Mouse (Mus musculus): ENCODE results near the gene Hhatl. TPM values are rescaled to one million over a fixed set of nuclear protein-coding genes. Genes with fewer than 3 reads are reported as not detected.

The Hhatl gene
- polyA plus RNA-seq, 1 experiment from 2014 or later = 2.1 TPM

- 60% methylated on average over 3 of the region's 3 CpGs for WGBS
- Histone ChIP-seq H3K27me3 (replicated peaks; ENCODE audit: control insufficient read depth, insufficient read depth, low read length) (no peaks in the 10 kb centered on the region), H3K9ac (ENCODE audit: low read depth, low read length) (no peak overlapping the region), H3K36me3 (ENCODE audit: control insufficient read depth, insufficient read depth, low read length) (peaks cover 12% of the 10 kb centered on the region), H3K9me3 (ENCODE audit: control insufficient read depth, low read length) (no peaks in the 10 kb centered on the region), H3K4me2 (ENCODE audit: low read depth, low read length) (no peak overlapping the region), H3K4me1 (ENCODE audit: control insufficient read depth, insufficient read depth, low read length) (peaks cover 31% of the 10 kb centered on the region), H3K27ac (ENCODE audit: low read length) (no peak overlapping the region), H3K4me3 (ENCODE audit: low read length) (no peak overlapping the region)
- no peak for ATAC-seq
Observed at GRCm38 (mm10) chr9:121757432-121757831, 34.9 kb downstream of the Hhatl start.

GRCm38 (mm10) chr9:121756785-121757184 is 35.5 kb downstream of the Hhatl start:
- ATAC-seq = no peak
- peaks cover 13% of the 10 kb centered on the region for H3K36me3 ChIP-seq (ENCODE audit: control insufficient read depth, insufficient read depth, low read length)
- no peak overlapping the region for H3K4me2 ChIP-seq (ENCODE audit: low read depth, low read length)
- peaks cover 29% of the 10 kb centered on the region for H3K4me1 ChIP-seq (ENCODE audit: control insufficient read depth, insufficient read depth, low read length)
- no peak overlapping the region for H3K4me3 ChIP-seq (ENCODE audit: low read length)
- whole genome bisulfite sequencing = 78% methylated on average over 3 of the region's 3 CpGs
- H3K27ac ChIP-seq (ENCODE audit: low read length) = no peak overlapping the region
- H3K27me3 ChIP-seq (replicated peaks; ENCODE audit: control insufficient read depth, insufficient read depth, low read length) = no peaks in the 10 kb centered on the region
- no peak overlapping the region for H3K9ac ChIP-seq (ENCODE audit: low read depth, low read length)
- H3K9me3 ChIP-seq (ENCODE audit: control insufficient read depth, low read length) = no peaks in the 10 kb centered on the region

GRCm38 (mm10) chr9:121754624-121755023 is 37.7 kb downstream of the Hhatl start:
- Histone ChIP-seq H3K9ac (ENCODE audit: low read depth, low read length) (no peak overlapping the region), H3K4me2 (ENCODE audit: low read depth, low read length) (no peak overlapping the region), H3K36me3 (ENCODE audit: control insufficient read depth, insufficient read depth, low read length) (peaks cover 28% of the 10 kb centered on the region), H3K27ac (ENCODE audit: low read length) (no peak overlapping the region), H3K4me3 (ENCODE audit: low read length) (no peak overlapping the region), H3K27me3 (replicated peaks; ENCODE audit: control insufficient read depth, insufficient read depth, low read length) (no peaks in the 10 kb centered on the region), H3K9me3 (ENCODE audit: control insufficient read depth, low read length) (no peaks in the 10 kb centered on the region), H3K4me1 (ENCODE audit: control insufficient read depth, insufficient read depth, low read length) (peaks cover 15% of the 10 kb centered on the region)
- 80% methylated on average over 3 of the region's 3 CpGs for WGBS
- no peak for ATAC-seq

GRCm38 (mm10) chr9:121752774-121753173 is 39.5 kb downstream of the Hhatl start:
- Histone ChIP-seq H3K4me1 (ENCODE audit: control insufficient read depth, insufficient read depth, low read length) (no peaks in the 10 kb centered on the region), H3K4me3 (ENCODE audit: low read length) (no peak overlapping the region), H3K27me3 (replicated peaks; ENCODE audit: control insufficient read depth, insufficient read depth, low read length) (no peaks in the 10 kb centered on the region), H3K4me2 (ENCODE audit: low read depth, low read length) (no peak overlapping the region), H3K27ac (ENCODE audit: low read length) (no peak overlapping the region), H3K36me3 (ENCODE audit: control insufficient read depth, insufficient read depth, low read length) (peaks cover 37% of the 10 kb centered on the region), H3K9me3 (ENCODE audit: control insufficient read depth, low read length) (no peaks in the 10 kb centered on the region), H3K9ac (ENCODE audit: low read depth, low read length) (no peak overlapping the region)
- 95% methylated on average over 9 of the region's 9 CpGs for WGBS
- no peak for ATAC-seq

- no peak overlapping the region for H3K9ac ChIP-seq (ENCODE audit: low read depth, low read length)
- no peak for ATAC-seq
- H3K4me3 ChIP-seq (ENCODE audit: low read length) = no peak overlapping the region
- H3K36me3 ChIP-seq (ENCODE audit: control insufficient read depth, insufficient read depth, low read length) = peaks cover 19% of the 10 kb centered on the region
- no peak overlapping the region for H3K4me2 ChIP-seq (ENCODE audit: low read depth, low read length)
- no peaks in the 10 kb centered on the region for H3K9me3 ChIP-seq (ENCODE audit: control insufficient read depth, low read length)
- 85% methylated on average over 8 of the region's 8 CpGs for WGBS
- no peak overlapping the region for H3K27ac ChIP-seq (ENCODE audit: low read length)
- H3K27me3 ChIP-seq (replicated peaks; ENCODE audit: control insufficient read depth, insufficient read depth, low read length) = no peaks in the 10 kb centered on the region
- no peaks in the 10 kb centered on the region for H3K4me1 ChIP-seq (ENCODE audit: control insufficient read depth, insufficient read depth, low read length)
Observed at GRCm38 (mm10) chr9:121744051-121744450, 48.3 kb downstream of the Hhatl start.

- Histone ChIP-seq H3K36me3 (ENCODE audit: control insufficient read depth, insufficient read depth, low read length) (peaks cover 7% of the 10 kb centered on the region), H3K27ac (ENCODE audit: low read length) (no peak overlapping the region), H3K9me3 (ENCODE audit: control insufficient read depth, low read length) (no peaks in the 10 kb centered on the region), H3K4me2 (ENCODE audit: low read depth, low read length) (no peak overlapping the region), H3K4me1 (ENCODE audit: control insufficient read depth, insufficient read depth, low read length) (no peaks in the 10 kb centered on the region), H3K9ac (ENCODE audit: low read depth, low read length) (no peak overlapping the region), H3K4me3 (ENCODE audit: low read length) (no peak overlapping the region), H3K27me3 (replicated peaks; ENCODE audit: control insufficient read depth, insufficient read depth, low read length) (no peaks in the 10 kb centered on the region)
- 95% methylated on average over 3 of the region's 3 CpGs for WGBS
- no peak for ATAC-seq
Observed at GRCm38 (mm10) chr9:121741168-121741567, 51.1 kb downstream of the Hhatl start.

GRCm38 (mm10) chr9:121740490-121740889 is 51.8 kb downstream of the Hhatl start:
- Histone ChIP-seq H3K9me3 (ENCODE audit: control insufficient read depth, low read length) (no peaks in the 10 kb centered on the region), H3K27ac (ENCODE audit: low read length) (no peak overlapping the region), H3K27me3 (replicated peaks; ENCODE audit: control insufficient read depth, insufficient read depth, low read length) (no peaks in the 10 kb centered on the region), H3K36me3 (ENCODE audit: control insufficient read depth, insufficient read depth, low read length) (peaks cover 7% of the 10 kb centered on the region), H3K4me3 (ENCODE audit: low read length) (no peak overlapping the region), H3K4me2 (ENCODE audit: low read depth, low read length) (no peak overlapping the region), H3K4me1 (ENCODE audit: control insufficient read depth, insufficient read depth, low read length) (no peaks in the 10 kb centered on the region), H3K9ac (ENCODE audit: low read depth, low read length) (no peak overlapping the region)
- no peak for ATAC-seq
- WGBS = 85% methylated on average over 6 of the region's 6 CpGs

Other genes with a start within 250 kb of the Hhatl start
- gene Lyzl4, start 150.4 kb downstream of the Hhatl start, polyA plus RNA-seq (2015; fragmentation: Nextera tagmentation; extraction: Ambion mirVana) = not detected in 2 replicates
- gene Vipr1, start 149.8 kb downstream of the Hhatl start, polyA plus RNA-seq (2015; fragmentation: Nextera tagmentation; extraction: Ambion mirVana) = 6.8 and 8.9 TPM in 2 replicates
- 16.1 and 16.4 TPM in 2 replicates for gene Sec22c, start 87.0 kb downstream of the Hhatl start, polyA plus RNA-seq (2015; fragmentation: Nextera tagmentation; extraction: Ambion mirVana)
- gene Ss18l2, start 82.2 kb downstream of the Hhatl start, polyA plus RNA-seq (2015; fragmentation: Nextera tagmentation; extraction: Ambion mirVana) = 124 and 144 TPM in 2 replicates
- 44.8 and 46.3 TPM in 2 replicates for gene Nktr, start 73.3 kb downstream of the Hhatl start, polyA plus RNA-seq (2015; fragmentation: Nextera tagmentation; extraction: Ambion mirVana)
- gene Zfp651, start 33.2 kb downstream of the Hhatl start, polyA plus RNA-seq (2015; fragmentation: Nextera tagmentation; extraction: Ambion mirVana) = 4.0 and 4.8 TPM in 2 replicates
- 0.27 and 0.32 TPM in 2 replicates for gene Klhl40, start 14.9 kb downstream of the Hhatl start, polyA plus RNA-seq (2015; fragmentation: Nextera tagmentation; extraction: Ambion mirVana)
- 0.66 and 0.81 TPM in 2 replicates for gene Ccdc13, start 47.0 kb upstream of the Hhatl start, polyA plus RNA-seq (2015; fragmentation: Nextera tagmentation; extraction: Ambion mirVana)
- 149 and 162 TPM in 2 replicates for gene Higd1a, start 65.9 kb upstream of the Hhatl start, polyA plus RNA-seq (2015; fragmentation: Nextera tagmentation; extraction: Ambion mirVana)
- gene Ackr2, start 105.8 kb upstream of the Hhatl start, polyA plus RNA-seq (2015; fragmentation: Nextera tagmentation; extraction: Ambion mirVana) = 0.62 and 0.98 TPM in 2 replicates
- not detected in 2 replicates for gene Cyp8b1, start 123.8 kb upstream of the Hhatl start, polyA plus RNA-seq (2015; fragmentation: Nextera tagmentation; extraction: Ambion mirVana)
- 2.7 and 3.5 TPM in 2 replicates for gene Fam198a, start 158.5 kb upstream of the Hhatl start, polyA plus RNA-seq (2015; fragmentation: Nextera tagmentation; extraction: Ambion mirVana)
- gene Pomgnt2, start 204.6 kb upstream of the Hhatl start, polyA plus RNA-seq (2015; fragmentation: Nextera tagmentation; extraction: Ambion mirVana) = 14.4 and 15.9 TPM in 2 replicates

All from intestine, embryonic 16.5 days (tissue).